Mouse (Mus musculus) stomach, embryonic 14.5 days (tissue): ENCODE measurements around the gene Palld. TPM values are rescaled to one million over a fixed set of nuclear protein-coding genes. Genes with fewer than 3 reads are reported as not detected.

Experiments
- ATAC-seq: fragments of 200-750 bp; cut with Nextera tagmentation; 2 replicates; pipeline ENCODE4 v1.8.0; 2017; ENCODE audit warnings: low read depth, moderate TSS enrichment; ENCODE audit not compliant: insufficient number of reproducible peaks, insufficient read depth, low FRiP score
- H3K27ac ChIP-seq: fragments of 300-500 bp; sonication (generic); 2 replicates; pipeline ENCODE4 v1.5.1; 2014; ENCODE audit warnings: mild to moderate bottlenecking, low read length, moderate library complexity, mixed read lengths
- H3K27me3 ChIP-seq: fragments of 300-500 bp; sonication (generic); 2 replicates; pipeline ENCODE4 v1.6.1; 2014; ENCODE audit warnings: low read length, control low read depth, mixed read lengths; ENCODE audit not compliant: control insufficient read depth, insufficient read depth
- H3K36me3 ChIP-seq: fragments of 300-500 bp; sonication (generic); 2 replicates; pipeline ENCODE4 v1.6.1; 2014; ENCODE audit warnings: mild to moderate bottlenecking, control low read depth, low read length, moderate library complexity, mixed read lengths; ENCODE audit not compliant: control insufficient read depth, insufficient read depth
- H3K4me1 ChIP-seq: fragments of 300-500 bp; sonication (generic); 2 replicates; pipeline ENCODE4 v1.6.1; 2014; ENCODE audit warnings: low read length, control low read depth, mixed read lengths; ENCODE audit not compliant: control insufficient read depth, insufficient read depth
- H3K4me2 ChIP-seq: fragments of 300-500 bp; sonication (generic); replicated peaks from 2 replicates; pipeline ENCODE4 v1.6.1; 2014; ENCODE audit warnings: low read depth, low read length, control low read depth
- H3K4me3 ChIP-seq: fragments of 300-500 bp; sonication (generic); 2 replicates; pipeline ENCODE4 v1.5.1; 2014; ENCODE audit warnings: low read depth, low read length, control low read depth
- H3K9ac ChIP-seq: fragments of 300-500 bp; sonication (generic); replicated peaks from 2 replicates; pipeline ENCODE4 v1.6.1; 2014; ENCODE audit warnings: low read depth, mild to moderate bottlenecking, control low read depth, low read length, moderate library complexity, mixed read lengths
- H3K9me3 ChIP-seq: fragments of 300-500 bp; sonication (generic); 2 replicates; pipeline ENCODE4 v1.6.1; 2016; ENCODE audit warnings: low read depth, low read length, control low read depth; ENCODE audit not compliant: control insufficient read depth
- WGBS: fragments of 180-500 bp; shearing (Covaris S2); extraction: QIAGEN DNeasy Blood & Tissue Kit; methylation state at CpG from one replicate; pipeline ENCODE4 v1.1.7; 2014; 5-methylcytosine and 5-hydroxymethylcytosine counted together
- polyA plus RNA-seq: library from polyadenylated mRNA; unstranded; fragments of >200 nt; fragmentation: Nextera tagmentation; extraction: Ambion mirVana; gene quantifications from 2 replicates; pipeline ENCODE4 v1.2.1, GENCODE M21; 2014

The Palld gene
- polyA plus RNA-seq, 1 experiment from 2014 or later: 91.0 TPM

GRCm38 (mm10) chr8:61572697-61573096, 329.8 kb downstream of the Palld start:
- peaks cover 9% of the 10 kb centered on the region; the same call in 1 of the 2 replicates for H3K4me1 ChIP-seq
- no peak overlapping the region for H3K4me2 ChIP-seq
- WGBS: 77% methylated on average over 6 of the region's 6 CpGs
- H3K9me3 ChIP-seq: no peaks in the 10 kb centered on the region
- H3K27ac ChIP-seq: no peak overlapping the region
- H3K27me3 ChIP-seq: no peaks in the 10 kb centered on the region
- H3K36me3 ChIP-seq: no peaks in the 10 kb centered on the region
- H3K9ac ChIP-seq: no peak overlapping the region
- no peak overlapping the region for H3K4me3 ChIP-seq
- ATAC-seq: no peak

- no peak for ATAC-seq
- Histone ChIP-seq H3K4me3 (no peak overlapping the region), H3K4me2 (no peak overlapping the region), H3K27me3 (no peaks in the 10 kb centered on the region), H3K27ac (no peak overlapping the region), H3K4me1 (peaks cover 8% of the 10 kb centered on the region; the same call in 1 of the 2 replicates), H3K9ac (no peak overlapping the region), H3K9me3 (no peaks in the 10 kb centered on the region), H3K36me3 (no peaks in the 10 kb centered on the region)
- WGBS: 88% methylated on average over 2 of the region's 2 CpGs
Observed at GRCm38 (mm10) chr8:61570637-61571036, 331.9 kb downstream of the Palld start.

- H3K9ac ChIP-seq: no peak overlapping the region
- H3K4me2 ChIP-seq: no peak overlapping the region
- WGBS: 56% methylated on average over 4 of the region's 4 CpGs
- H3K4me1 ChIP-seq: peaks cover 4% of the 10 kb centered on the region; the same call in 1 of the 2 replicates
- no peaks in the 10 kb centered on the region for H3K27me3 ChIP-seq
- no peak for ATAC-seq
- H3K27ac ChIP-seq: no peak overlapping the region
- H3K9me3 ChIP-seq: no peaks in the 10 kb centered on the region
- H3K36me3 ChIP-seq: no peaks in the 10 kb centered on the region
- no peak overlapping the region for H3K4me3 ChIP-seq
Observed at GRCm38 (mm10) chr8:61569721-61570120, 332.8 kb downstream of the Palld start.

GRCm38 (mm10) chr8:61569211-61569610, 333.3 kb downstream of the Palld start:
- Histone ChIP-seq H3K4me1 (peaks cover 4% of the 10 kb centered on the region; the same call in 1 of the 2 replicates), H3K27me3 (no peaks in the 10 kb centered on the region), H3K36me3 (no peaks in the 10 kb centered on the region), H3K4me2 (no peak overlapping the region), H3K27ac (no peak overlapping the region), H3K9me3 (no peaks in the 10 kb centered on the region), H3K4me3 (no peak overlapping the region), H3K9ac (no peak overlapping the region)
- ATAC-seq: no peak

GRCm38 (mm10) chr8:61563378-61563777, 339.1 kb downstream of the Palld start:
- no peak overlapping the region for H3K27ac ChIP-seq
- no peak for ATAC-seq
- no peaks in the 10 kb centered on the region; the same call in 1 of the 2 replicates for H3K36me3 ChIP-seq
- no peak overlapping the region for H3K4me2 ChIP-seq
- H3K9me3 ChIP-seq: no peaks in the 10 kb centered on the region
- H3K9ac ChIP-seq: no peak overlapping the region
- H3K4me3 ChIP-seq: no peak overlapping the region
- H3K27me3 ChIP-seq: no peaks in the 10 kb centered on the region
- 62% methylated on average over 4 of the region's 4 CpGs for WGBS
- H3K4me1 ChIP-seq: peaks cover 13% of the 10 kb centered on the region

GRCm38 (mm10) chr8:61562626-61563025, 339.9 kb downstream of the Palld start:
- no peak overlapping the region for H3K9ac ChIP-seq
- no peak overlapping the region for H3K27ac ChIP-seq
- ATAC-seq: no peak
- WGBS: 77% methylated on average over 4 of the region's 4 CpGs
- no peak overlapping the region for H3K4me2 ChIP-seq
- H3K36me3 ChIP-seq: no peaks in the 10 kb centered on the region; the same call in 1 of the 2 replicates
- H3K9me3 ChIP-seq: no peaks in the 10 kb centered on the region
- peaks cover 13% of the 10 kb centered on the region for H3K4me1 ChIP-seq
- no peak overlapping the region for H3K4me3 ChIP-seq
- no peaks in the 10 kb centered on the region for H3K27me3 ChIP-seq

GRCm38 (mm10) chr8:61561220-61561619, 341.3 kb downstream of the Palld start:
- no peaks in the 10 kb centered on the region for H3K9me3 ChIP-seq
- WGBS: 94% methylated on average over 5 of the region's 5 CpGs
- peaks cover 13% of the 10 kb centered on the region for H3K4me1 ChIP-seq
- no peak overlapping the region for H3K4me2 ChIP-seq
- no peaks in the 10 kb centered on the region for H3K27me3 ChIP-seq
- H3K36me3 ChIP-seq: no peaks in the 10 kb centered on the region; the same call in 1 of the 2 replicates
- no peak overlapping the region for H3K4me3 ChIP-seq
- no peak overlapping the region for H3K27ac ChIP-seq
- H3K9ac ChIP-seq: no peak overlapping the region
- ATAC-seq: no peak

- Histone ChIP-seq H3K4me2 (no peak overlapping the region), H3K9ac (no peak overlapping the region), H3K36me3 (no peaks in the 10 kb centered on the region; the same call in 1 of the 2 replicates), H3K27me3 (no peaks in the 10 kb centered on the region), H3K27ac (no peak overlapping the region), H3K4me3 (no peak overlapping the region), H3K4me1 (peaks cover 16% of the 10 kb centered on the region), H3K9me3 (no peaks in the 10 kb centered on the region)
- WGBS: 83% methylated on average over 4 of the region's 4 CpGs
- no peak for ATAC-seq
Observed at GRCm38 (mm10) chr8:61559979-61560378, 342.5 kb downstream of the Palld start.

GRCm38 (mm10) chr8:61559450-61559849, 343.0 kb downstream of the Palld start:
- Histone ChIP-seq H3K27ac (no peak overlapping the region), H3K4me1 (peaks cover 16% of the 10 kb centered on the region), H3K9me3 (no peaks in the 10 kb centered on the region), H3K4me3 (no peak overlapping the region), H3K27me3 (no peaks in the 10 kb centered on the region), H3K4me2 (no peak overlapping the region), H3K36me3 (no peaks in the 10 kb centered on the region; the same call in 1 of the 2 replicates), H3K9ac (no peak overlapping the region)
- WGBS: 42% methylated on average over 5 of the region's 5 CpGs
- no peak for ATAC-seq
